Comparison of ENCODE assay signal across 12 mouse cellular contexts in the genomic region with DNA sequence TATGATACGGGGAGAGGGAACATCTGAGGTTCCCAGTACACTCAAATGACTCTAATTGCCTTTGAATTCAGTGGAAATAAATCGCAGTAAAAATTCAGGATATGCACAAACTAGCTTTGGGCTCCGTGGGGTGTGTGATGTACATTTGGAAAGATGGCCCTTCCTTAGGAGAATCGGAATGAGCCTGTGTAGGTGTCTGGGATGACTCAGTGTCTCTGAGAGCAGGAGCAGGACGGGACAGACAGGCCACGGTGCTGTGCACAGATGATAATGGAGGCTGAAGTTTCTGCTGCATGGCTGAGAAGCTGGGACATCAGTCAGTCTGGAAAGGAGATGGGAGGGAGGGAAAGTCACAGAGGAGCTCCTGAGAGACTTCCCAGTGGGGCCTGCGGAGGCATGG.
"Had no signal": no experiment of that assay in that cellular context is flagged by ENCODE, and none has a peak within 500 bp of the region (broad histone marks: within the 10 kb centered on the region; RNA-seq: fewer than 3 reads in every experiment).

No protein-coding gene starts in this region.

- DNase-seq: lung, adult 18-20 months; lung, embryonic 14.5 days; lung, postnatal 10 days; lung, postnatal 4 days; midbrain, embryonic 14.5 days; retina, postnatal 1 day; right cerebral cortex, postnatal 14 days; spleen, adult 18-20 months; thymus, adult 18-20 months; thymus, postnatal 14 days; thymus, postnatal 36 days had no signal

- ATAC-seq: midbrain, embryonic 16.5 days had no signal
